ENCODE assay signal across 39 mouse cellular contexts in genomic region chr1:90951670-90952069, GRCm38 (mm10). TPM values are rescaled to one million over a fixed set of nuclear protein-coding genes. Genes with fewer than 3 reads are reported as not detected.
DNase-seq lines count a peak whose midpoint lies in the region; ATAC-seq and TF ChIP-seq lines count a peak whose summit lies in the region.
"Had no signal": no experiment of that assay in that cellular context is flagged by ENCODE, and none has a peak within 500 bp of the region (broad histone marks: within the 10 kb centered on the region; RNA-seq: fewer than 3 reads in every experiment).

No protein-coding gene starts in this region.

- no peak overlapping the region for H3K4me2 ChIP-seq in liver, postnatal 0 days (ENCODE audit: low read depth, low read length)
- no peak overlapping the region for H3K4me2 ChIP-seq in liver, embryonic 11.5 days
- H3K4me2 ChIP-seq: embryonic facial prominence, embryonic 12.5 days; forebrain, embryonic 15.5 days; heart, embryonic 13.5 days; hindbrain, embryonic 13.5 days; midbrain, embryonic 12.5 days; neural tube, embryonic 12.5 days had no signal

- no peak for TF ChIP-seq CTCF in liver, postnatal 0 days (IDR thresholded peaks at IDR 0.05; ENCODE audit: low read depth)

- H3K36me3 ChIP-seq in liver, postnatal 0 days (replicated peaks; ENCODE audit: insufficient read depth, low read length): no peaks in the 10 kb centered on the region
- H3K36me3 ChIP-seq in liver, embryonic 11.5 days (ENCODE audit: control insufficient read depth, insufficient read depth, low read length): no peaks in the 10 kb centered on the region
- H3K36me3 ChIP-seq: embryonic facial prominence, embryonic 12.5 days; forebrain, embryonic 15.5 days; G1E; heart, embryonic 13.5 days; hindbrain, embryonic 13.5 days; midbrain, embryonic 12.5 days; neural tube, embryonic 12.5 days had no signal

- intact Hi-C loops in heart, postnatal 25 days (cut with DNase I): no loop called here

- no peak overlapping the region for H3K9ac ChIP-seq in liver, postnatal 0 days (replicated peaks)
- H3K9ac ChIP-seq in liver, embryonic 11.5 days (ENCODE audit: low read depth, low read length): no peak overlapping the region
- H3K9ac ChIP-seq: embryonic facial prominence, embryonic 12.5 days; forebrain, embryonic 15.5 days; heart, embryonic 13.5 days; hindbrain, embryonic 13.5 days; midbrain, embryonic 12.5 days; neural tube, embryonic 12.5 days had no signal

- ATAC-seq in liver, postnatal 0 days: no peak
- ATAC-seq in liver, embryonic 11.5 days (replicated peaks; ENCODE audit: low FRiP score): peak; percentile 62; the same call in 1 of the 2 replicates
- ATAC-seq in megakaryocyte progenitor cell, adult 5-6 weeks (replicated peaks; ENCODE audit: poor library complexity): 0 out of 2 replicates have a peak, but pooled peaks have one; percentile 12
- ATAC-seq: forebrain, embryonic 15.5 days; intestine, embryonic 16.5 days had no signal

- 61% methylated on average over 7 of the region's 7 CpGs for WGBS in liver, postnatal 0 days (ENCODE audit: insufficient replicate concordance)
- 60% methylated on average over 7 of the region's 7 CpGs for WGBS in liver, embryonic 11.5 days

- H3K27ac ChIP-seq in liver, postnatal 0 days (ENCODE audit: low read depth): no peak overlapping the region
- no peak overlapping the region for H3K27ac ChIP-seq in liver, embryonic 11.5 days (ENCODE audit: low read depth, low read length)
- H3K27ac ChIP-seq: embryonic facial prominence, embryonic 12.5 days; forebrain, embryonic 15.5 days; heart, embryonic 13.5 days; hindbrain, embryonic 13.5 days; kidney, postnatal 0 days; midbrain, embryonic 12.5 days; neural tube, embryonic 12.5 days had no signal

- no peaks in the 10 kb centered on the region for H3K9me3 ChIP-seq in liver, postnatal 0 days (ENCODE audit: low read length)
- H3K9me3 ChIP-seq in liver, embryonic 11.5 days (ENCODE audit: control insufficient read depth, low read length): no peaks in the 10 kb centered on the region
- H3K9me3 ChIP-seq: embryonic facial prominence, embryonic 12.5 days; forebrain, embryonic 15.5 days; heart, embryonic 13.5 days; hindbrain, embryonic 13.5 days; megakaryocyte, embryonic 14.5 days; midbrain, embryonic 12.5 days; neural tube, embryonic 12.5 days had no signal

- peak; percentile 48 to 55 for DNase-seq in heart, adult 18-20 months
- no peak for DNase-seq in heart, postnatal 25 days (ENCODE audit: low spot score)
- peak; percentile 58 for DNase-seq in liver
- no peak for DNase-seq in liver, postnatal 0 days
- no peak for DNase-seq in liver, embryonic 11.5 days (ENCODE audit: low spot score)
- DNase-seq in cerebellum, postnatal 4 days (ENCODE audit: low spot score in 2 of 2): no peak
- DNase-seq: adrenal gland, adult 8-10 months; cerebellum, adult 8-10 months; cerebellum, postnatal 25 days; embryo, embryonic 11 days; gastrocnemius, postnatal 25 days; kidney, adult 8-10 months; kidney, postnatal 4 days; right cerebral cortex, adult 18-20 months; spleen, adult 18-20 months; thymus, adult 18-20 months; thymus, postnatal 25 days had no signal

- H3K27me3 ChIP-seq in liver, postnatal 0 days (ENCODE audit: insufficient read depth, low read length): no peaks in the 10 kb centered on the region
- H3K27me3 ChIP-seq in liver, embryonic 11.5 days (replicated peaks; ENCODE audit: control insufficient read depth, insufficient read depth, low read length): 0 out of 2 replicates have a peak, but pooled peaks cover 2% of the 10 kb centered on the region
- H3K27me3 ChIP-seq: embryonic facial prominence, embryonic 12.5 days; forebrain, embryonic 15.5 days; hindbrain, embryonic 13.5 days; midbrain, embryonic 12.5 days; neural tube, embryonic 12.5 days had no signal

- H3K4me3 ChIP-seq in liver, postnatal 0 days (ENCODE audit: low read depth, low read length): no peak overlapping the region
- no peak overlapping the region for H3K4me3 ChIP-seq in liver, embryonic 11.5 days (ENCODE audit: low read depth, low read length)
- H3K4me3 ChIP-seq: embryonic facial prominence, embryonic 12.5 days; forebrain, embryonic 15.5 days; heart, embryonic 13.5 days; hindbrain, embryonic 13.5 days; megakaryocyte, embryonic 14.5 days; midbrain, embryonic 12.5 days; myocyte; neural tube, embryonic 12.5 days had no signal

- no peaks in the 10 kb centered on the region for H3K4me1 ChIP-seq in liver, postnatal 0 days (ENCODE audit: insufficient read depth)
- no peaks in the 10 kb centered on the region for H3K4me1 ChIP-seq in liver, embryonic 11.5 days (replicated peaks; ENCODE audit: control insufficient read depth, insufficient read depth, low read length)
- H3K4me1 ChIP-seq: embryonic facial prominence, embryonic 12.5 days; heart, embryonic 13.5 days; hindbrain, embryonic 13.5 days; midbrain, embryonic 12.5 days; neural tube, embryonic 12.5 days had no signal

- TF ChIP-seq EP300 in liver, postnatal 0 days (IDR thresholded peaks at IDR 0.05; ENCODE audit: low read depth): no peak

RNA-seq across cellular contexts. Expression of gene Prlh, which starts 1.2 kb away (rescaled TPM):
- total RNA-seq in heart, adult 18-20 months (2021): not detected
- not detected for total RNA-seq in heart, postnatal 25 days (2021)
- polyA plus RNA-seq in liver, postnatal 0 days (2015; fragmentation: Nextera tagmentation; extraction: Ambion mirVana): not detected in 2 replicates
- polyA plus RNA-seq in liver, embryonic 11.5 days (2014; fragmentation: Nextera tagmentation; extraction: Ambion mirVana): not detected in 2 replicates
- total RNA-seq in megakaryocyte progenitor cell, adult 5-6 weeks (2015): not detected in 2 replicates
- not detected in 2 replicates for total RNA-seq in megakaryocyte progenitor cell, adult 5-6 weeks (2017)
- total RNA-seq: adrenal gland, adult 8-10 months; adrenal gland, postnatal 4 days; G1E; gastrocnemius, adult 18-20 months; gastrocnemius, postnatal 25 days; heart, postnatal 14 days; left cerebral cortex, postnatal 10 days; liver, adult 2 months; midbrain, postnatal 0 days had no signal
- polyA plus RNA-seq: embryonic facial prominence, embryonic 12.5 days; forebrain, embryonic 15.5 days; frontal cortex, adult 2 months; G1E; heart, embryonic 13.5 days; hindbrain, embryonic 13.5 days; intestine, embryonic 16.5 days; kidney, postnatal 0 days; limb, embryonic 11.5 days; liver, adult 2 months; lung, embryonic 16.5 days; midbrain, embryonic 12.5 days; midbrain, postnatal 0 days; myocyte; neural tube, embryonic 12.5 days; stomach, embryonic 16.5 days had no signal

RNA-seq across cellular contexts. Expression of gene Rab17, which starts 17.8 kb away (rescaled TPM):
- total RNA-seq in heart, adult 18-20 months (2021): 1 to 10 TPM; 2.4 to 2.9 TPM
- total RNA-seq in heart, postnatal 25 days (2021): 1 to 10 TPM; 2.1 to 3.2 TPM
- 8.2 and 8.6 TPM in 2 replicates for polyA plus RNA-seq in liver, postnatal 0 days (2015; fragmentation: Nextera tagmentation; extraction: Ambion mirVana)
- 3.6 and 5.0 TPM in 2 replicates for polyA plus RNA-seq in liver, embryonic 11.5 days (2014; fragmentation: Nextera tagmentation; extraction: Ambion mirVana)
- total RNA-seq in megakaryocyte progenitor cell, adult 5-6 weeks (2015): 0.69 and 1.0 TPM in 2 replicates
- 2.3 and 3.0 TPM in 2 replicates for total RNA-seq in megakaryocyte progenitor cell, adult 5-6 weeks (2017)
- total RNA-seq: adrenal gland, adult 8-10 months; gastrocnemius, adult 18-20 months; gastrocnemius, postnatal 25 days; midbrain, postnatal 0 days had no signal
- polyA plus RNA-seq: G1E; midbrain, embryonic 12.5 days; myocyte; neural tube, embryonic 12.5 days had no signal

RNA-seq across cellular contexts. Expression of gene Mlph, which starts 36.8 kb away (rescaled TPM):
- 1 to 10 TPM; 1.1 to 1.5 TPM for total RNA-seq in heart, adult 18-20 months (2021)
- total RNA-seq in heart, postnatal 25 days (2021): under 1 TPM; 0.87 to 0.99 TPM
- polyA plus RNA-seq in liver, postnatal 0 days (2015; fragmentation: Nextera tagmentation; extraction: Ambion mirVana): 0.06 TPM in 1 of 2 replicates, not detected in the other
- 0.10 TPM in 1 of 2 replicates, not detected in the other for polyA plus RNA-seq in liver, embryonic 11.5 days (2014; fragmentation: Nextera tagmentation; extraction: Ambion mirVana)
- 0.07 and 1.0 TPM in 2 replicates for total RNA-seq in megakaryocyte progenitor cell, adult 5-6 weeks (2015)
- total RNA-seq in megakaryocyte progenitor cell, adult 5-6 weeks (2017): 0.27 and 0.42 TPM in 2 replicates
- total RNA-seq: G1E had no signal
- polyA plus RNA-seq: G1E had no signal

RNA-seq across cellular contexts. Expression of gene Lrrfip1, which starts 46.9 kb away (rescaled TPM):
- total RNA-seq in heart, adult 18-20 months (2021): 10 to 100 TPM; 62.9 to 67.0 TPM
- total RNA-seq in heart, postnatal 25 days (2021): 10 to 100 TPM; 81.3 to 98.0 TPM
- 21.9 and 22.7 TPM in 2 replicates for polyA plus RNA-seq in liver, postnatal 0 days (2015; fragmentation: Nextera tagmentation; extraction: Ambion mirVana)
- polyA plus RNA-seq in liver, embryonic 11.5 days (2014; fragmentation: Nextera tagmentation; extraction: Ambion mirVana): 26.5 and 29.1 TPM in 2 replicates
- 70.8 and 70.9 TPM in 2 replicates for total RNA-seq in megakaryocyte progenitor cell, adult 5-6 weeks (2015)
- total RNA-seq in megakaryocyte progenitor cell, adult 5-6 weeks (2017): 121 and 127 TPM in 2 replicates
- polyA plus RNA-seq: G1E had no signal

Comparison
In these comparisons a context has a peak if more than half of its experiments do, and no peak if none do; other contexts are left out.
1. DNase-seq: peak in heart, adult 18-20 months (2 of 2) and liver (single experiment); none in heart, postnatal 25 days (single experiment), liver, postnatal 0 days (single experiment), liver, embryonic 11.5 days (single experiment) and cerebellum, postnatal 4 days (0 of 2).